Mouse (Mus musculus) embryonic fibroblast, embryonic 13.5 days (primary cell): ENCODE data around the gene Tom1l2.

Experiments
- CTCF ChIP-seq: IDR thresholded peaks from 2 replicates; pipeline ENCODE4 v1.5.1; 2011; ENCODE audit warnings: mild to moderate bottlenecking, control low read depth, low read length, moderate library complexity, borderline replicate concordance; ENCODE audit not compliant: insufficient read depth
- POLR2A ChIP-seq: IDR thresholded peaks from 2 replicates; pipeline ENCODE4 v1.6.1; 2011; ENCODE audit warnings: low read depth, mild to moderate bottlenecking, control low read depth, low read length, moderate library complexity

GRCm38 (mm10) chr11:60321438-60321837 is 31.3 kb downstream of the Tom1l2 start:
- TF ChIP-seq POLR2A (no peak), CTCF (no peak)
